Mouse (Mus musculus) embryonic facial prominence, embryonic 11.5 days (tissue): ENCODE data around the gene Sgms2. TPM values are rescaled to one million over a fixed set of nuclear protein-coding genes. Genes with fewer than 3 reads are reported as not detected.
A peak's percentile ranks its signal among the peaks of the same experiment; 100 is the strongest.

Experiments used
- ATAC-seq: fragments of 200-750 bp; cut with Nextera tagmentation; replicated peaks from 2 replicates; pipeline ENCODE4 v1.8.0; 2017; ENCODE audit warnings: low read depth; ENCODE audit not compliant: insufficient number of reproducible peaks, low FRiP score, low TSS enrichment
- DNase-seq: peaks from one replicate; pipeline ENCODE4 v3.0.0-alpha.2; 2015; ENCODE audit warnings: low spot score
- H3K27ac ChIP-seq: fragments of 300-500 bp; sonication (generic); replicated peaks from 2 replicates; pipeline ENCODE4 v1.5.1; 2014; ENCODE audit warnings: mild to moderate bottlenecking, low read depth, low read length, control low read depth
- H3K27me3 ChIP-seq: fragments of 300-500 bp; sonication (generic); 2 replicates; pipeline ENCODE4 v1.6.1; 2014; ENCODE audit warnings: mild to moderate bottlenecking, low read length, moderate library complexity, mixed read lengths; ENCODE audit not compliant: control insufficient read depth, insufficient read depth
- H3K36me3 ChIP-seq: fragments of 300-500 bp; sonication (generic); replicated peaks from 2 replicates; pipeline ENCODE4 v1.6.1; 2014; ENCODE audit warnings: low read depth, mild to moderate bottlenecking, low read length, moderate library complexity, mixed read lengths; ENCODE audit not compliant: control insufficient read depth, insufficient read depth
- H3K4me1 ChIP-seq: fragments of 300-500 bp; sonication (generic); 2 replicates; pipeline ENCODE4 v1.6.1; 2014; ENCODE audit warnings: low read length, mixed read lengths; ENCODE audit not compliant: control insufficient read depth, insufficient read depth
- H3K4me2 ChIP-seq: fragments of 300-500 bp; sonication (generic); 2 replicates; pipeline ENCODE4 v1.6.1; 2014; ENCODE audit warnings: low read depth, mild to moderate bottlenecking, control low read depth, low read length, moderate library complexity
- H3K4me3 ChIP-seq: fragments of 300-500 bp; sonication (generic); 2 replicates; pipeline ENCODE4 v1.5.1; 2014; ENCODE audit warnings: low read depth, low read length, control low read depth
- H3K9ac ChIP-seq: fragments of 300-500 bp; sonication (generic); replicated peaks from 2 replicates; pipeline ENCODE4 v1.6.1; 2014; ENCODE audit warnings: mild to moderate bottlenecking, control low read depth, low read length
- H3K9me3 ChIP-seq: fragments of 300-500 bp; sonication (generic); replicated peaks from 2 replicates; pipeline ENCODE4 v1.6.1; 2016; ENCODE audit warnings: mild to moderate bottlenecking, low read length, inconsistent platforms, mixed read lengths; ENCODE audit not compliant: control insufficient read depth
- WGBS: fragments of 180-500 bp; shearing (Covaris S2); extraction: QIAGEN DNeasy Blood & Tissue Kit; methylation state at CpG from one replicate; pipeline ENCODE4 v1.1.7; 2014; 5-methylcytosine and 5-hydroxymethylcytosine counted together
- polyA plus RNA-seq: library from polyadenylated mRNA; unstranded; fragments of >200 nt; fragmentation: Nextera tagmentation; extraction: Ambion mirVana; gene quantifications from 2 replicates; pipeline ENCODE4 v1.2.1, GENCODE M21; 2014

The Sgms2 gene
- polyA plus RNA-seq, 1 experiment from 2014 or later = 0.46 TPM

DNA sequence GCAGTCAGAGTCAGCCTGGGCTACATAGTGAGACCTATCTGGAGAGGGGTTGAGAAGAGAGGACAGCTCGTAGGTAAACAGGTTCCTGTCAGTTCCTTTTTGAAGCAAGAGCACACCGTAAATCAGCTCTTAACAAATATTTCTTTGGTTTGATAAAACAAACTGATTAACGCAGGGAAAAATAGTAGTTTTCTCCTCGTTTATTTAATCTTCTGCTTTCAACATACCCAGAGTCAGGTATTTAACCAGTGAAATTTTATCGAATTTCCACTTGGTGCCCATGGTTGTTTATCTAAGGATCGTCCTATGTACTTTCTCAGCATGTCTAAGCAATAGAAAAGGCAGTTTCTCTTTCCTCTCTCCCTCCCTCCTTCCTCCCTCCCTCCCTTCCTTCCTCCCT, 2.0 kb upstream of the Sgms2 start:
- DNase-seq (no peak), ATAC-seq (no peak)
- Histone ChIP-seq H3K4me1 (peaks cover 2% of the 10 kb centered on the region; the same call in 1 of the 2 replicates), H3K27me3 (peaks cover 11% of the 10 kb centered on the region), H3K4me3 (no peak overlapping the region), H3K4me2 (no peak overlapping the region), H3K27ac (no peak overlapping the region), H3K9me3 (no peaks in the 10 kb centered on the region), H3K9ac (no peak overlapping the region), H3K36me3 (no peaks in the 10 kb centered on the region)
- 64% methylated on average over 6 of the region's 6 CpGs for WGBS

DNA sequence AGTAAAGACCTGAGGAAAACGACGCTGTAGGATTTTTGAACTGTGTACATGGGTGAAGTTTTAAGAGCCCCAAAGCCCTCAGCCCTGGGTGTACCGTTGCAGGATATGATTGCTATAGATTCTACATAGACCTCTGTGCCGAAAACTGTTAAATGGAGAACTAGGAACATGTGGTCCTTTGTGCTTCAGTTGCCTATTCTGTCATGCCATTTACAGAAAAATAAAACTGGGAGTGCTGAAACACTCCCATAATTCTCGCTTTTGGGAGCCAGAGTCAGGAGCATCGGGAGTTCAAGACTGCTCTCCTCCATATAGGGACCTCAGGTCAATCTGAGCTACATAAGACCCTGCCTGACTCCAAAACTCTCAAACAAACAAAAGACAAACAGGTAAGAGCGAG, 769 bp upstream of the Sgms2 start:
- no peak overlapping the region for H3K4me2 ChIP-seq
- ATAC-seq (no peak), DNase-seq (no peak)
- peaks cover 2% of the 10 kb centered on the region; the same call in 1 of the 2 replicates for H3K4me1 ChIP-seq
- H3K9ac ChIP-seq = no peak overlapping the region
- no peaks in the 10 kb centered on the region for H3K36me3 ChIP-seq
- H3K9me3 ChIP-seq = no peaks in the 10 kb centered on the region
- WGBS = 90% methylated on average over 7 of the region's 7 CpGs
- peaks cover 14% of the 10 kb centered on the region for H3K27me3 ChIP-seq
- no peak overlapping the region for H3K27ac ChIP-seq
- H3K4me3 ChIP-seq = no peak overlapping the region

DNA sequence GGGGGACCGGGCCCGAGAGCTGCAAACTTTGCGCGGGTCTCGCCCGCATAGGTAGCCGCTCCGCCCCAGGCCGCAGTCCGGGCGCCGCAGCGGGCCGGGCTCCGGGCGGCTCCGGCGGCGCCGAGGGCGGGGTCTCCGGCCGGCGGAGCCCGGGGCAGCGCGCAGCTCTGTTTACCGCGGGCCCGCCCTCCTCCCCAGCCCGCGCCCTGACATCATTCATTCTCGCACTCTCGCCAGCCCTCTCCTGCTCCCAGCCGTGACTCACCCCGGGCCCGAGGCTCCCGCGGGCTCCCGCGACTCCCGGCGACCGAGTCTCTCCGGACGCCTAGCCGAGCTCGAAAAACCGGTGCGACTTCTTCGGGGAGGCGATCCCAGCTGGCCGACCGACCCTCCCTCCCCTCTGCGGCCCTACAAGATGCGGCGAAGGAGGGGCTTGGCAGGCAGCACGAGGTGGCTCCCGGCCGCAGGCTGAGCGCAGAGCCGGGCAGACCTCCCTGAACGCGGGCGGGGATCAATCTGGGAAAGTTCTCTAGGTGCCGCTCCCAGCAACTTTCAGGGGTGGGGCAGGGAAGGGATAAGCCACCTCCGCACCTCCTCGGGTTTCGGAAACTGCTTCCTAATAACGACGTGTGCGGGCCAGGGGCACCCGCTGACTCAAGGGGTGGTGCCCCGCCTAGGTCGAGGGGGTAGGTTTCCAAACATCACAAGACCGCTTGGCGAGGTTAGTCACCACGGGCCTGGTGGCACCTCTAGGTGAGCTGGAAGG, 885 bp downstream of the Sgms2 start:
- WGBS = under 1% methylated on average over 70 of the region's 78 CpGs
- peak overlapping the region; percentile 71 for H3K9ac ChIP-seq
- peaks cover 2% of the 10 kb centered on the region; the same call in 1 of the 2 replicates for H3K4me1 ChIP-seq
- peak overlapping the region; percentile 99 for H3K4me2 ChIP-seq
- DNase-seq (peak; percentile 69), ATAC-seq (peak; percentile 83)
- H3K4me3 ChIP-seq = peak overlapping the region; percentile 71
- H3K27me3 ChIP-seq = peaks cover 14% of the 10 kb centered on the region
- no peak overlapping the region for H3K27ac ChIP-seq
- no peaks in the 10 kb centered on the region for H3K9me3 ChIP-seq
- H3K36me3 ChIP-seq = no peaks in the 10 kb centered on the region

DNA sequence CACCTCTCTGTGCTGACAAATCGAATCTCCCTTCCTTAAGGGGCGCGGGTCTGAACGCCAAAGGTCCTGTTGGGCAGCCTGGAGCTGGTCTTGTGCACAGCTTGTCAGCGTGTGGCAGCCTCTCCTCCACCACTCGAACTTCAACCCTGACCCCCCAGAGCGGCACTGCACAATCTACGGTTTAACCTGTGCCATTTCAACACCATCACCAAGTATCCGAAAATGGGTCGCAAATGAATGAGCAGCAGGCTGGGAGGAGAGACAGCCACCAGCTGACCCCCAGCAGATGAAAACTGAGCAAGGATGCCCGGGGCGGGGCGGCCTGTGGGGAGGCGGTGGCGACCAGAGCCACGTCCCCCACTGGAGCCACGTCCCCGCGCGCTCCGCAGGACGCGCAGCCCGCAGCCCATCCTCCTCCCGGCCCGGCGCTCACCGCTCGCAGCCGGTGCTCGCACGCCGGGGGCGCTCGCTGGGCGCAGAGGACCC, 1.5 kb downstream of the Sgms2 start:
- no peaks in the 10 kb centered on the region for H3K36me3 ChIP-seq
- peaks cover 14% of the 10 kb centered on the region for H3K27me3 ChIP-seq
- peak; percentile 83 for ATAC-seq
- peak; percentile 29 for DNase-seq
- peak overlapping the region; percentile 71 for H3K9ac ChIP-seq
- H3K9me3 ChIP-seq = no peaks in the 10 kb centered on the region
- no peak overlapping the region for H3K27ac ChIP-seq
- H3K4me3 ChIP-seq = peak overlapping the region; percentile 71
- H3K4me1 ChIP-seq = peaks cover 2% of the 10 kb centered on the region; the same call in 1 of the 2 replicates
- under 1% methylated on average over 35 of the region's 36 CpGs for WGBS
- peak overlapping the region; percentile 99 for H3K4me2 ChIP-seq

DNA sequence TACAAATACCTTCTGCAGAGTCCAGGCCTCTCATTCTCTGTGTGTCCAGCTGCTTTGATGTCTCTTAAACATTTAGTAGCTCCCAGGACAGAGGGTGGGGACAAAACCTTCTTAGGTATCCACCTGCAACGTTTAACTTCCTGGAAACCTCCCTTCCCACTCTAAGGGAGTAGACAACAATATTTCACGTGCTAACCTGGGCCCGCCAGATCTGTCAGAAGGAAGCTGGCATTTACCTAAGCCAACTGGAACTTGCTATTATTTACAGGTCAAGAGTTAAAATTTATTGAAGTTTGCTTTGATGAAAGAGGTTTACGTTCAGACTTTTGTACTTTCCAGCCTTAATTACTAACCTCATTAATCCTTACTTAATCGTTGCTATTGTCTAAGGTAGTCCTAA, 2.2 kb downstream of the Sgms2 start:
- Histone ChIP-seq H3K9ac (no peak overlapping the region), H3K4me1 (peaks cover 2% of the 10 kb centered on the region; the same call in 1 of the 2 replicates), H3K36me3 (no peaks in the 10 kb centered on the region), H3K4me3 (no peak overlapping the region), H3K27me3 (peaks cover 14% of the 10 kb centered on the region), H3K27ac (no peak overlapping the region), H3K9me3 (no peaks in the 10 kb centered on the region), H3K4me2 (no peak overlapping the region)
- ATAC-seq (no peak), DNase-seq (no peak)
- WGBS = 27% methylated on average over 5 of the region's 5 CpGs

DNA sequence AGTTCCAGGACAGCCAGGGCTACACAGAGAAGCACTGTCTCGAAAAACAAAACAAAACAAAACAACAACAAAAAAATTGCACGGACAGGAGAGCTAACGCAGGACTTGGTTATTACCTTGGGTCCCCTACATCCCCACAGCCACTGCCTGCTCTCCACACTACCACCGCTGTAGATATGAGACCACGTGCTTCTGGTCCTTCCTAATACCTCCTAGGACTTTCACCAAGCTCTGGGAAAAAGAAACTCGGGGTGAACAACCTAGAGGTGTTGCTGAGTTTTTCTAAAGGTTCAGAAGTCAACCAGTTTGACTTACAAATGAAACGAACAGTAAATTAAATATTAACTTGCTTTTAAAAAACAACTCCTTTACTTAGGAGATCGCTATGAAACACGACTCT, 2.8 kb downstream of the Sgms2 start:
- Histone ChIP-seq H3K27me3 (peaks cover 14% of the 10 kb centered on the region), H3K4me3 (no peak overlapping the region), H3K9ac (no peak overlapping the region), H3K27ac (no peak overlapping the region), H3K4me1 (peaks cover 2% of the 10 kb centered on the region; the same call in 1 of the 2 replicates), H3K36me3 (no peaks in the 10 kb centered on the region), H3K4me2 (no peak overlapping the region), H3K9me3 (no peaks in the 10 kb centered on the region)
- ATAC-seq (no peak), DNase-seq (no peak)
- 61% methylated on average over 9 of the region's 9 CpGs for WGBS

DNA sequence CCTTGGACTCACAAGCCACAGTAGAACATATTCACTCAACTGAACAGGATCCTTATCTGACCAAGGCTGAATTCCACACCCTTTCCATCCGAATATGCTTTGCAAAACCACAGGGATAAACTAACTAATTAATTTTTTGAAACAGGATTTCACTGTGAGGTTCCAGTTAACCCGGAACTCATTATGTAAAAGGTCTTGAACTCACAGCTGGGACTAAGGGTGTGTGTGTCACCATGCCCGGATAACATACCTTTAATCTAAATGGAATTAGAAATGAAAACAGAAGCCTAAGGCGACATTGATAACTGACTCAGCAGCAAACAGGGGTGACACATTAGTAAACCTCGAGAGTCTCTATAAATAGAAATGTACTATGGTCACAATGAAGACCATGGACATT, 5.8 kb downstream of the Sgms2 start:
- ATAC-seq (no peak), DNase-seq (no peak)
- Histone ChIP-seq H3K4me3 (no peak overlapping the region), H3K4me2 (no peak overlapping the region), H3K27me3 (peaks cover 14% of the 10 kb centered on the region), H3K27ac (no peak overlapping the region), H3K9ac (no peak overlapping the region), H3K36me3 (no peaks in the 10 kb centered on the region), H3K4me1 (peaks cover 2% of the 10 kb centered on the region; the same call in 1 of the 2 replicates), H3K9me3 (no peaks in the 10 kb centered on the region)
- WGBS = 67% methylated on average over 5 of the region's 5 CpGs

DNA sequence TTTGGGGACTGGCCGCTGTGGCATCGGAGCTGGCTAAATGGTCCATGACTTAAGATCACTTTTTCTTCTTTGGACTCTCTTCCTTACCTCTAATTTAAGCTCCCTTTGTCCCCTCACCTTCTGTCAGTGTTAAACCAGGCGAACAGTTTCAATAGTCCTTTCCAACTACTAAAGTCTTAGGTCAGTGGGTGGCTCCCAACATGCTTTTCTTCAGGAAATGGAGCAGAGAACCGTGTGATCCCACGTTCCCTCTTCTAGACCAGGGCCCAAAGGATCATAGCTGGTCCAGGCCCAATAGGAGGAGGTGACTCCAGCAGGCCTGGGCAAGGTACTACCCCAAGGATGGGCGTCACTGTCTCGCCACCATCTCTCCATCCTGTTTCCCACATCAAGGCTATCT, 7.6 kb downstream of the Sgms2 start:
- Histone ChIP-seq H3K4me3 (no peak overlapping the region), H3K9ac (no peak overlapping the region), H3K27ac (no peak overlapping the region), H3K27me3 (0 out of 2 replicates have a peak, but pooled peaks cover 3% of the 10 kb centered on the region), H3K4me1 (no peaks in the 10 kb centered on the region), H3K4me2 (no peak overlapping the region), H3K36me3 (no peaks in the 10 kb centered on the region), H3K9me3 (no peaks in the 10 kb centered on the region)
- DNase-seq (no peak), ATAC-seq (no peak)
- 83% methylated on average over 7 of the region's 7 CpGs for WGBS
